Mouse (Mus musculus) C2C12 (cell line): ENCODE results near the gene Pmpca.

Experiments
- CTCF ChIP-seq: IDR thresholded peaks from one replicate; pipeline ENCODE4 v1.5.1; 2011; ENCODE audit not compliant: control insufficient read depth, insufficient read depth, insufficient read length
- MAX ChIP-seq: IDR thresholded peaks from one replicate; pipeline ENCODE4 v1.6.1; 2011; ENCODE audit warnings: mild to moderate bottlenecking, control low read depth
- USF1 ChIP-seq: IDR thresholded peaks from one replicate; pipeline ENCODE4 v1.6.1; 2011; ENCODE audit warnings: low read depth, mild to moderate bottlenecking, control low read depth, moderate library complexity

DNA sequence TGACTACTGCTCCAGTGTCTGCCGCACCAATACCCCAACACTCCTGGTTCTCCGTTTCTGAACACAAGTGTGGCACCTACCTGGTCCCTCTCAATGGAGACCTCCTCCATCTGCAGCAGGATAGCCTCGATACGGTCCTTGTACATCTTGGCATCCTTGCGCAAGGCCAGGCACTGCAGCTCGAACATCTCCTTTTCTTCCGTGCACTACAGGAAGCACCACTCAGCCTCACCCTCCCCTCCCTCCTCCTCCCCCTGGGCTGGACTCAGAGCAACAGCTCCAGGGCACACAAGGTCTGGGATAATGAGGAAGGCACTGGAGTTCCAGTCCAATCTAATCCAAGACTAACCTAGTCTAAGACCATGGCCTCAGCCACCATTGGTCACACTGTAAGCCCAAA is 32.5 kb upstream of the Pmpca start:
- TF ChIP-seq MAX (no peak), USF1 (no peak), CTCF (no peak)
